Mouse (Mus musculus) spleen, postnatal 14 days (tissue): ENCODE measurements at regions not wholly inside any gene's neighbourhood (a gene's known extent, or its start where the extent isn't known, plus 50 kb on each side); places are given as distances from the start of the nearest gene placed in this dataset.

ENCODE experiments used
- DNase-seq, 2 experiments: peaks; one replicate each; pipeline ENCODE4 v3.0.0; 2021 to 2022; ENCODE audit warnings: low spot score in 2 of 2

DNA sequence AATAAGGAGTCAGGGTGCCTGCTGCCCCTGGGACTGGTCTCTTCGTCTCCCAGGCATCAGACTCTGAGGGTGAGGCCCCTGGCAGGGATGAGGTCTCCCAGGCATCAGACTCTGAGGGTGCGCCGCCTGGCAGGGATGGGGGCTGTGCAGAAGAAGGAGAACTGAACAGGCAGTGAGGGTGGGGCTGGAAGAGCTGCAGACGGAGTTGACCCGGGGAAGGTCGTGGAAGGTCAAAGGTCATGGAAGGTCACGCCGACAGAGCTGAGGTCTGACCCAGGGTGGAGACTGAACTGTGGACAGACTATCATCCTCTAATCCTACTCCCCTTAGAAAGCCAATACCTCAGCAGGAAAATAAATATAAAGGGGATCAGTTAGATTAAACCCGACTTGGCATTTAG, 50.6 kb upstream of the Grik3 start:
- DNase-seq: no peak

DNA sequence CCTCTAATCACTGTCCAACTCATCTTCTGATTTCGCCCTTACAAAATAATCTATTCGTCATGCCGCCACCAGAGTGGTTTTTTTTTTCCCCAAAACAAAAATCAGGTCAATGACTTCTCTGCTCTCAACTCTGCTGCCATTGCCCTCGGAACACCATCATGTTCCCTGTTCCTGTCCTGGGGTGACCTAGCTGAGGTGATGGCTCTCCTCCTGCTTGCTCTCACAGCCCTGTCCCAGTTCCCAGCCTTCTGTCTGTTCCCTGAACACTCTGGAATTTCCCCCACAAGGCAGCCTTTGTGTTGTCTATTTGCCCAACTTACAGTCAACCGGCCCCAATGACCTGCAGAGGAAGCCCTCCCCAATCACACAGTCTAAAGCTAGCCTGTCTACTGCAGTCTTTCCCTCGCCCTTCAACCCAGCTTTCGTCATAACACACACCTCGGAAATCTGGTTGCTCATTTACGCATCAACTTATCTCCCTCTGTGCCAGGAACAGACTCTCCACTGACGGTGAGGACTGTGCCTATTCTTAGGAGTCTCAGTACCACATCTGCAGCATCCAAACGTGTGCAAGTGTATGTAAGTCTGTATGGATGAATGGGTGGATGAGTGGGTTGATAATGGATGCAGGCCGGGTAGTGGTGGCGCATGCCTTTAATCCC, 53.2 kb upstream of the Grik3 start:
- DNase-seq: no peak

DNA sequence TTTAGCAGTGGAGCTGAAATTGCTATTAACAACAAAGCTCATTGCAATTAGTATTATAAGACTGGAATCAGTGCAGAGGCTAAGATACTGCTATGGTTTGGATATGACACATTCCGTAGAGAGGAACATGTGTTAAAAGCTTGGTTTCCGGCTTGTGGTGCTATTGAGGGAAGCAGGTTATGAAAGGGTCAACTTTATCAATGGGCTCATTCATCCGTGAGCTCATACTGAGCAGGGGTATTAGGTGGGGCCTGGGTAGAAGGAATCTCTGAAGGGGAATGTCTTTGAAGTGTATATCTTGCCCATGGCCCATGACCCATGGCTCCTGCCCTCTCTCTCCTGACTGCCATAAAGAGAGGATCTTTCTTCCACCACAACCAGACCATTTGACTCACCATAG, 57.0 kb upstream of the Grik3 start:
- DNase-seq: no peak

DNA sequence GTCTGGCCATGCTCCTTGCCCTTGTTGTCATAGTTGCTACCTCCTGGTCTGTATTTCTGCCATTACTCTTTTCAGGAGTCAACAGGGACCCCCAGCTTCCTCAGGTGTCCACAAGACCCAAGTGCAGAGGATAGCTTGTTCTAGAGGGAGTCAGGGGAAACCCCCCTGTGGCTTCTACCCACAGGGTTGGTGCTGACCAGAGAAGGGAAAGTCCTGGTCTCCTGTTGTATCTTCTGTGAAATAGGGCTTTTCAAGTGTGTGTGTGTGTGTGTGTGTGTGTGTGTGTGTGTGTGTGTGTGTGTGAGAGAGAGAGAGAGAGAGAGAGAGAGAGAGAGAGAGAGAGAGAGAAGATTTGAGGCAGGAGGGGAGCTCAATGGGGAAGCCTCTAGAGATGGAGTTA, 58.9 kb upstream of the Grik3 start:
- DNase-seq: no peak

DNA sequence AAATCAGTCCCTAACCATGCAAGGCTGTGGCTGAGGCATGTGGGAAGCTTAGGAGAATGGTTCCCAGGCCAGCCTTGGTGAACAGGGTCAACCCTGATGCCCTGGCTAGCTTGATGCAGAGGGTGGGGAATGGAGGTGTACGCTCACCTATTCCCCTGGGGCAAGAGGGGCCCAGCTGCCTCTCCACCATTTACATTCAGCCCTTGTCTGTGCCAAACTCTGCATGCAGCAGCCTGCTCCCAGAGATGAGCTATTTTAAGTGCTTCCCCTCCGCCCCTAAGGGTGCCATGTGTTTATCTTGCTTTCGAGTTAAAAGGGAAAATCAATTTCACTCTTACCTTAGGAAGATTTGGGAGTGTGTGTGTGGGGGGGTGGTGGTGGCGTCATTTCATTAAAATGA, 59.7 kb upstream of the Grik3 start:
- DNase-seq: no peak

DNA sequence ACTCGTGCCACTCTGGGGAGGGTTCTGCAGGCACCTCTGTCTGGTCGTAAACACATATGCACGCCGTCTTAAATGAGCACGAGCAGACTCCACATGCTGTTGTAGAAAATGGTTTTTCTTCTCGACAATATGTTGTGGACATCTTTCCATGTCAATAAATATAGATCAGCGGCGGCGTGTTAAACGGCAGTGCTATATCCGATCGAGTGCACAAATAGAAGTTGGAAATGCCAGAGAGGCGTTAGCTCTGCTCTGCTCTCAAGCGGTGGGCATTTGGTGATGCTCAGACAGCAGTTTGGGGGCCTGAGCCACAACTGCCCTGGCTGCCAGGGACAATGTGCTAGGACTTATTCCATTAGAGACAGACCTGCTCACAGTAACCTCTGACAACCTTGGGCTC, 61.8 kb upstream of the Grik3 start:
- DNase-seq: no peak

DNA sequence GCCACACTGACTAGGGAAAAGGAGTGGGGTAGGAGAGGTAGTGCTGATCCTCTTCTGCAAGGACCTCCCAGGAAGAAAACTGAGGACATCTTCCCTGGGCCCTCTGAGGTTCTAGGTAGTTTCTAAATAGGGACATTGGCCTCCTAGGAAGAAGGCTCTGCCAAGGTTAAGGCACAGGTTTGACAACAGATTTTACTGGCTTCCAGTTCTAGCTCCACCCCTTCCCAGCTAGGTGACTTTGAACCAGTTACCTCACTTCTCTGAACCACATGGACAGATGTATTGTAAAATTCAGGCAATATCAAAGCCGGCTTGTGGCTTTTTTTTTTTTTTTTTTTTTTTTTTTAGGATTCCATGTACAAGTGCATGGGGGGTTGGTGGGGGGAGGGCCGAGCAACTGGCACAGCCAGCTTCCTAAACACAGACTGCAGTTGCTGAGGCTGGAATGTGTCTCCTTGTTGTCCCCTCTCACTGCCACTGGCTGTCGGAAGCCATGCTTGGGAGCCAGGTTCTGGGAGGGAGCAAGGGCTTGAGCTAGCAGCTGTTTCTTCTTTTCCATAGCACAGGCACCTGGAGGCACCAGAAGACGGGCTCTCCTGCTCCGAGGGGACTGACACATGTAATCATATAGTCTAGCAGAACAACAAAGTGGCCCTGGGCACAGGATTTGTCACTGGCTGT, 69.8 kb upstream of the Grik3 start:
- no peak for DNase-seq

DNA sequence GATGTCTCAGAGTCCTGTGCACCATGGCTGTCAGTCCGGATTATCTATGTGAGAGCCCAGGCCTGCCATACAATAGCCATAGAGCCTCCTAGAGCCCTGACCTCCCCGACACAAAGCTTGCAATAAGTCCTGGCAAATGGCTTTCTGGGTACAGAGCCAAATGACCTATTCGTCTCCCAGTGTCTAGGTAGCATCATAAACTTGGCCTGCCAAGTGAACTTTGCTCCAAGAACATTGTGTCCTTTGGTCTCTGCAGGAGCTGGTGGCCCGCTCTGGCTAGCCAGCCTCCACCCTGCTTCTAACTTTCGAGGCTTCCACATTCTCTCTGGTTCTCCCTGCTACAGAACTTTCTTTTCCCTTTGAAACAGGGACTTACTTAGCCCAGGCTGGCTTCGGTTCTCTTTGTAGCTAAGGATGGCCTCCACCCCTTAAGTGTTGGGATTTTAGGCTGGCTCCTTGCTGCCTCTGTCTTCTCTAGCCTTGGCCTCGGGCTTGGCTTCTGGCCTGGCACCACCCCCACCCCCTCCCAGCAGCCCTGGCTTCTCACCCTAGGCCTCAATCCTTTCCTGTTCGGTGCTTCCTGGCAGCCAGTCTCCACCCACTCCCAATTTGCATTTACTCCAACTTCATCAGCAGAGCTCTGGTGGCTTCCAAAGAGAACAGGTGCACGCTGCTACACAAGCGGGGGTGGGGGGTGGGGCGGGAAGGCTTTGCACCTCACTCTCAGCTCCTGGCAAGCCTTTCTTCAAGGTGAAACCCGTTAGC, 70.8 kb upstream of the Grik3 start:
- DNase-seq: no peak

DNA sequence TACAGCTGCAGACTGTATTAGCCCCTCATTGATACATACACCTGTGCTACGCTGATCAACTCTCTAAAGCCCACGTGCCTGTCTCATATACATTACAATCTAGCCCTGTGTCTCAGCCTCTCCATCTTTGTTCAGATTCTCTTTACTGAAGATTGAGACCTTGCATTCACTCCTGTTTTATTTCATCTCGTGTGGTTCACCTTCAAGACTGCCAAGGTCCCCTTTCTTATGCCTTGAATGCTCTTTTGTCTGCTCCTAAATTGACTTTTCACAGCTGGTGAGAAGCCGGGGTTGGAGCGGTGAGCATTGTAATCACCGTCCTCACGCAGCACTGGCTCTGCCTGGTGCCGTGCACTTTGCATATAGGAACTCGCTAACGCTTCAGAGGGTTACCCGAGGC, 75.2 kb upstream of the Grik3 start:
- no peak for DNase-seq

DNA sequence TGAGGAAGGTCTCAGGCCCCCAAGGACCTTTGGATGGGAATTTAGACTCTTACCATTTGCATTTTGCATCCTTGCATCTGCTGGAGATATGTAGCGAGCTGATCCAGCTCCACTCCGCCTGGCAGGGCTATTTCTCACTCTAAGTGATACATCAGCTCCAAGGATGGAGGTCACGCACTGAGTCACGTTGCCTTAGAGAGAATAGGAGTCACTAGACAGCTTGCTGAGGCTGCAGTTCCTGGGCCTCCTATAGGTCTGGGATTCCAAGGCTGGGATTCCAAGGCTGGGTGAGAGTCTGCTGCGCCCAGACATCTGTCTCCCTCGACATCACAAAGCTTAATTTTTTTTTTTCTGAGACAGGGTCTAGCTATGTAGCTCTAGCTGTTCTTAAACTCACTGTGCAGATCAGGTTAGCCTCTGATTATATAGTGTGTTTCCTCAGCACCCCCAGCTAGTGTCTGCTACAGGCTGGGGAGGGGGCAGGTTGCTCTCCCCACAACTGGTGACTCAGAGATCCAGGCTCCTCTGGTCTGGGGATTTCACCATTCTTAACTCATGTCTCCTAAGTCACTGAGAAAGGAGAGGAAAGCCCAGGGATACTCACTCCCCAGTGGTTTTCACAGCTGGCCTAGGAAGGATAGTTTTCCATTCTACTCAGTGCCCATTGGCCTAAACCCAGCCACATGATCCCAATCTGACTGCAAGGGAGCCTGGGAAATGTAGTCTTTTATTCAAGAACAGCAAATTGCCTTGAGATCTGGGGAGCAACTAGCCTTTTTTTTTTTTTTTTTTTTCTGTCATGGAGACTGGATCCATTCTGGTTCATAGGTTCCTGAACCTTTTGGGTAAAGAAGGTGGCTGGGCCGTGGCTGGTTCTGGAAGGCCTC, 76.4 kb upstream of the Grik3 start:
- DNase-seq: no peak

DNA sequence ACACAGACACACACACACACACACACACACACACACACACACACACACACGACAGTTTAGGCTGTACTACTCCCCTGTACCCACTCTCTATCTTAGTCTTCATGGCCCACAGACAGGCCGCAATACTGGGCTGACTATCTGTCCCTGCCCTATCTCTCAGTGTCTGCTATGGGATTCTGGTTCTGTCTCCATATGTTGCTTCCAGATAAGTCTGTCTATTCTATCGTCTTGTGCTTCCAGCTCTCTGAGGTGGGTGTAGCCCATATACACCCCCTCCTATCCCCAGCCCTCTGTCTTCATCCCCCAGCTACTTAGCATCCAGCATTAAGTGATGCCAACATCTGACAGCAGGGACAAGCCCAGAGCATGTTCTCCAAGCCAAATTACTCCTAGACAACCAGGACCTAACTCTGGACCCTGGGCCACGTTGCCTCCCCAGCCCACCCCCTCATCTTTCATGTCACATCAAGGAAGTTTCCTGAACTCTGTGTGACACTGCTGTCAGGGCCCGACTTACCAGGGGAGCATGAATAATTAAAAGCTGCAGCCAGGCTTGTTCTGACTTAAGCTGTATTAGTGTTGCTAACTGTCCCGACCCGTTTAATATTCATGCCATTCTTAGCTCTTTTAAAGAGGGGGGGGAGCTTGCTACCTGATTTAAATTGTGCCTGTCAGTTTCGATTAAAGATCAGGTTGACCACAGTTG, 79.6 kb upstream of the Grik3 start:
- no peak for DNase-seq

DNA sequence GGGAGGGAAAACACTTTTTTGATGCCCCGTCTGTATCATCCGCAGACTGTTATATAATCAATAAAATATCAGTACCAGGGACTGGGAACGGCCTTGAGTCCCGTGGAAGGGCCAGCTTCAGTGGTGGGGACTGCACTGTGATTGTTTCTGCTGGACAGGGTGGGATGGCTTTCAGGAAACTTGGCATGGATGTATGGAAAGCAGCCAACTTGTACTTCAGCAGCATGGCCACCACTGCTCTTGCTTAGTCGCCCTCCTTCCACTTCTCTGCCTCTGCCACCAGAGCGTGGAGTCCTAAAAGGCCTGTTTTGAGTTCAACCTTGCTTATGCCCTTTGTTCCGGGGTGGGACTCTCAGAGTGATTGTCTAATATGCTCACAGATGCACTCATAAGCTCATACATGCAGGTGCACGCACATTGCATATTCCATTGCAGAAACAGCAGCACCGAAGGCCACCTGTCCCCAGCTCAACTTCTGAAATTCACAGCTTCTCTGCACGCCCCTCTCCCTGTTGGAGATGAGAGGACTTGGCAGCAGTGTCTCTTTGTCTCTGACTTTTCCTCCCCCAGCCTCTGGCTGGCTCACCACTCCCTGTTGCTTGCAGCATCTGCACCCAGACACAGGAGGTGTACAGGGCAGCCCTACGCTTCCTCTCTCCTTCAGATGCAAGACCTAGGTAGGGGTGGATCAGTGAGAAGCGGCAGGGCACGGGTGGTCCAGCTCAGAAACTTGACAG, 91.0 kb upstream of the Grik3 start:
- DNase-seq: no peak

DNA sequence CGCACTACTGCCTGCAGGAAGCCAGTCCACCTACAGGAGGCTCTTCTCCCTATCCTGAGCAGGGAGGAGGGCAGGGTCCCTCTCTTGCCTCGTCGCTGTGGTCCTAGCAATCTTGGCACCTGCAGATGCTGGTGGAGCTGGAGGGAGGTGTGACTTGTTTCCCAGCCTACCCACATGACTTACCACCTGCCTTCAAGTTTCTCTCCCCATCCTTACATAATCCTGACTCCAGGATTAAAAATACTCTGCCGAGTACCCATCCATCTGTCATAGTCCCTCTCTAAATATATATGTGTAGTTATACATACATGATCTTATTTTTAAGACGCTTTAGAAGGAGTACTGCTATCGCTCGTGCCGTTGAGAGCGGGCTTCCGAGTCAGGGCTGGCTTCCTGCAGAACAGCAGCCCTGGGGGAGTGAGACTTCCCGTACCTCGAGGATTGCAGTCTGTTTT, 93.5 kb upstream of the Grik3 start:
- no peak for DNase-seq

DNA sequence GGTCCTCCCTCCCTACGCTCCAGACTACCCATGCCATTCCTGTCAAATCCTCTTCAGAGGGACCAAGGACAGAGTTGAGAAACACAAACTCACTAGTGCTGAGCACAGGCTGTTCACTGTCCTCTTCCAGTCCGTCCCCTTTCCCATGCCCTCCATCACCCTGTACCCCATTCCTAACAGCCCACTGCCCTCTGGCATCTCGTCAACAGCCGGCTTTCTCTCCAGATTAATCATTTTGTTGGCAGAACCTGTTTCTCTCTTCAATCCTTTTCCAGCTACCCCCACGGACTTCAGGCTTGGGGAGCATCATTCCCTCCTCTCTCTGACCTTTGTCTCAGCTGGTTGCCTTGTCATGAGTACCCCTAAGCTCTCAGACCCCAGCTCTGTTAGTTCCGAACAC, 99.2 kb upstream of the Grik3 start:
- DNase-seq: no peak

DNA sequence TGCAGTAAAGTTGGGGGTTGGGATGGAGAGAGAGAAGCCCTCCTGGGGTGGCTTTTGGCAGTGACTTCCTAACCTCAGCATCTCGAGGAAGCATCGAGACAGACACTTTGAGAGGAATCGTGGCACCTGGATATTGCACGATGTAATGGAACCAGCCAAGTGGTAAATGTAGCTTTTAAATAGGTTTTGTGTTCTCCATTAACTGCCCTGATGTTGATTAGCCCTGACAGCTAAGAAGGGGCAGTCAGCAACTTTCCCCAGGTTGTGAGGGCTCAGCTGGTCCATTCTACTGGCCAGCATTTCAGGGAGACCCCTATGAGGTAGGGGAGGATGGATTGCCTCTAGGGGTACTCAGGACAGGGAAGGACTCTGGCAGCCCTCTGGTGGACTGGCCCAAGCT, 104.7 kb upstream of the Grik3 start:
- DNase-seq: no peak

DNA sequence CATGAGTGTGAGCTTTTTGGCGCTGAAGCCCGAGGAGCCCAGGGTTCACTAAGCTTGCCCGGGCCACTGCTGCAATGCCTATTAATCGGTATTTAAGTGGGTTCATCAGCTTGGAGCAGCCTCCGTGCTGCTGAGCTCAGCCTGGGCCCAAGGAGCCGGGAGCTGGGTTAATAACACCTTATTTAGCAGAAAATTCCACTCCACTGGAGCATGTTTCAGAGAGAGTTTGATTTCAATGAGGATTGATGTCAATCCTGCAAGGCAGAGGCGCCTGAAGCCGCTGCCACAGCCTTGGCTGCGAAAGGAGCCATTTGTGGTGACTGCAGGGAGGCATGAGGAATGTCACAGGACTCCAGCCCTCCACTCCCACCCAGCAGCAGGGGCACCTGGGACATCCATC, 126.5 kb upstream of the Grik3 start:
- no peak for DNase-seq

DNA sequence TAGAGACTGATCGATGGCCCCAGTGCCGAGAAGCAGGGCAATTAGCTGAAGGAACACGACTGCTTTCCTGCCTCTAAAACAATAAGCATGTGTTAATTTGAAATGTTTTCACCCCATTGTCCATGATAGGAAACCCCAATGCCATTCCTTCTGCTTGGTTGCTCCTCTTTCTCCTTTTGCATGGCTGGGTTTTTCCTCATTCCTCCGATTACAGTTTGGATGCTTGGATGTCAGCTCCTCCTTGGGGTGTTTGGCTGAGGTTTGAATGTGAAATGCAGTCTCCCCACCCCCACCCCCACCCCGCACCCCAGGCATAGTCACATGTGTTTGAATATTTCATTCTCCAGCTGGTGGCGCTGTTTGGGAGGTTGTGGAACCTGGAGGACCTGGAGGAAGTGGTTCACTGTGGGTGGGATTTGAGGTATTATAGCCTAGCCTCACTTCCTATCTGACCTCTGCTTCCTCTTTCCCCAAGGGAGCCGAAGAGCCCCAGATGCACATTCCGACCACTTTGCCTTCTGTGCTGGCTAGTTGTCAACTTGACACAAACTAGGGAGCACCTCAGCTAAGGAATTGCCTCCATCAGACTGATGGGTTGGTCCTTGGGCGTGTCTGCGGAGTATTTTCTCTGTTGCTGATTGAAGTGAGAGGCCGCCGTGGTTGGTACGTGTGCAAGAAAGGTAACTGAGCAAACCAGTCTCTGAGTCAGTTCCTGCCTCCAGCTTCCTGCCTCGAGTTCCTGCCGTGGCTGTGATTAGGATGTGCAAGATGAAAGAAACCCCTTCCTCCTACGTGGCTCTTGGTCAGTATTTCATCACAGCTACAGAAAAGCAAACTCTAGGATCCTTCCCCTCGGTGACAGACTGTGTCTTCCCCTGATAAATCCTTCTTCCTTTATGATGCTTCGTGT, 128.6 kb upstream of the Grik3 start:
- no peak for DNase-seq

DNA sequence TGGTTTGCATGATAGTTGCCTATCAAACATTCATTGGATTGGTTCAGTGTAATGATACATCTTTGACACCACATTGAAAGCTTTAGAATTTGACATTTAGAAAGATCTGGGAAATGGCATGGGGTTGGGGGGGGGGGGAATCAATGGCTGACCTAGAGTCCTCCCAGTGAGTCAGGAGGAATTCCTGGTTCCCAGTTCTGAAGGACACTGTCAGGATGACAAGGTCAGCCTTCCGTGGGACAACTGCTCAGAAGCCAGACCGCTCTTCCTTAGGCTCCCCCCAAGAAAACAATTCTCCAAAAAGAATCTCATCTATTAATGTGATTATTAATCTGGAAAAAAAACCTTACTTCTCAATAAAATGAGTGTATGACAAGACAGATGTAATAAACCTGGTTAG, 132.1 kb upstream of the Grik3 start:
- no peak for DNase-seq

DNA sequence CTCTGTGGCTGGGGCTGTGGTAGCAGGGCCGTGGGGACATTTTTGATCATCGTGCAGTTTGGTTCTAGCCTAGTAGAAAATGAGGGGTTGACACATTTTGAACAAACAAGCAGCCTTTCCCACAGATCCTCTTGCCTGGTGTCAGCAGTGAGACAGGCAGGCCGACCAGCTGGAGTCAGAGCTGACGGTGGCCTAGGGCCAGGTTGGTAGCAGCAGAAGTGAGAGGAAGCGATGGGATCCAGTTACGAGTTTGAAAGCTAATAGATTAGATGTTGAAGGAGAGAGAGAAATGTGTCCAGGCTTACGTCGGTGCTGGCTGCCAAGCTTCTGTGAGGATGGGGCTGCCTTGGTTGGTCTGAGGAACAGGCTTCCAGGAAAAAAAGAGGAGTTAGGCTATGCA, 134.1 kb upstream of the Grik3 start:
- DNase-seq: no peak

DNA sequence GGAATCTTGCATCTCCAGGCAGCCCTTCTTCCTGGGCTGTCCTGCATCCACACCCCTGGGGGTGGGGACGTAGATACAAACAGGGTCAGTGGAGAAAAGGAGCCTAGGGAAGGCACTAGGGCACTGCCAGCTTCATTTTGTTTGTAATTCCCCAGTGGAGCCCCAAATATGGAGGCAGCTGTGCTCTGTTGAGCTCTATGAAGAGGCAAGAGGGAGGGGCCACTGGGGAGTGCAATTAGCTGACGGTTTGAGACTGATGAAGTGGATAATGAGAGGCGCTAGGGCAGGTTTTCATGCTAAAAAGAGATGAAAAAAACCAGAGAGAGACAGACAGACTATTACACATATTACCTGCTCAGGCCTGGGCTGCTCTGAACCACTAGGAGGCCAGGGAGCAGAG, 135.8 kb upstream of the Grik3 start:
- DNase-seq: no peak
